Mouse (Mus musculus) neutrophil, adult 65 days (primary cell): ENCODE measurements around the gene Plekhh3. TPM values are rescaled to one million over a fixed set of nuclear protein-coding genes. Genes with fewer than 3 reads are reported as not detected.

Experiments
- total RNA-seq: library from RNA; stranded (reverse); gene quantifications from 2 replicates; pipeline ENCODE4 v1.2.4, GENCODE M21; 2023

Plekhh3 gene
- 1.9 and 2.7 TPM in 2 replicates for total RNA-seq

GRCm38 (mm10) chr11:101170811-101171610 is at the start of gene Plekhh3:
Plekhh3 (minus strand) TSS chr11:101171351.

DNA sequence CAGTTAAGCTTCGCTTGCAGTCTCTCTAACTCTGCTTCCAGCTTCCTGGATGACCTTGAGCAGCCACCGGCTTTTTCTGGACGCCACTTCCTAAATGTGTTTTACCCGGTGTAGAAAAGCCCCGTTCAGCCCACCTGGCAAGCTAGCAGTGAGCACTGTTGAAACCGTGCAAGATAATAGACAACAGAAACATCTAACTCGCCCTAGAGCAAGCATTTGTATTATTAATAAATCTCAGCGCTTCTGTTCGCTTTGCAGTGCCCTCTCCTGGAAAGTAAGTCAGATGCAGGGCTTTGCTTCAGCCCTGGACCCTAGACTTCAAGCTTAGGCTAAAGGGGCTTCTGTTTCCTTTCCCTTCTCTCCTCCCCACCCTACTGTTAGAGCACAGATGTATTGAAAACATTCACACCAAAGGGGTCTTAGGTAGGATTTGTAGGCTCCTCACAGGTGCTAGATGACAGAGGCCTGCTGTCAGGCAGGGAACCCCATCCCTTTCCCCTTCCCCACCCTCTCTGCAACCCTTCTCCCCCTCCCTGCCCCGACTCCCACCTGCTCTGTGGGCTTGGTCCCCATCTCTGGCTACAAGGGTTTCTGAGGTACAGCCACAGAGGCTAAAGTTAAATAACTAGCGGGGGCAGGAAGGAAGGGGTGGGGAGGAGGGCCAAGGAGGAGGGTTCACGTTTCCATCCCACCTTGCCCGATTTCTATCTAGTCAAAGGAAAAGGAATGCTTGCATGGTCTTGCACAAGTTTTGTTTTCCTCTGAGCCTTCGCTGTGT is 3.9 kb upstream of the Plekhh3 start, which contains the start of gene Ccr10:
Ccr10 (minus strand) TSS at position 593 of the 778 bp plus-strand sequence.

DNA sequence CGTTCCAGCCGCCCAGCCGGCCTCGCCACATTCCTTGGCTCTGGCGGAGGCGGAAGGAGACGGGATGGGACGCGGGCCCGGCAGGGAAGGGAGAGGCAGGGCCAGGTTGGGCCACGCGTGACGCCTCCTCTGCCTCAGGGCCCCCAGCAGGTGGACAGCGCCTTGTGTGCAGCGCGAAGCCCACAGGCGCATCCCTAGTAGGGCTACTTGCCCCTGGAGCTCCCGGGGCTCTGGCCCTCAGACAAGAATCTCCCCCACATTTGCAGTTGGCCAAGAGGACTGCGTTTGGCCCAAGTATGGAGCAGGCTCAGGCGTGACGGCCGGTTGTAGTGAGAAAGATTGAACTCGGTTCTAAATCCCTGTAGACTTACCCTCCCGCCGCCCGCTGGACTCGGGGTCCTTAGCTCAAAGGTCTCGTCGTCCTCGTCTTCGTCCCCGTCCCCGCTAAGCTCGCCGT is 769 bp downstream of the Plekhh3 start, which contains the start of gene Cntnap1:
Cntnap1 (plus strand) TSS at position 170 of the 457 bp plus-strand sequence.

DNA sequence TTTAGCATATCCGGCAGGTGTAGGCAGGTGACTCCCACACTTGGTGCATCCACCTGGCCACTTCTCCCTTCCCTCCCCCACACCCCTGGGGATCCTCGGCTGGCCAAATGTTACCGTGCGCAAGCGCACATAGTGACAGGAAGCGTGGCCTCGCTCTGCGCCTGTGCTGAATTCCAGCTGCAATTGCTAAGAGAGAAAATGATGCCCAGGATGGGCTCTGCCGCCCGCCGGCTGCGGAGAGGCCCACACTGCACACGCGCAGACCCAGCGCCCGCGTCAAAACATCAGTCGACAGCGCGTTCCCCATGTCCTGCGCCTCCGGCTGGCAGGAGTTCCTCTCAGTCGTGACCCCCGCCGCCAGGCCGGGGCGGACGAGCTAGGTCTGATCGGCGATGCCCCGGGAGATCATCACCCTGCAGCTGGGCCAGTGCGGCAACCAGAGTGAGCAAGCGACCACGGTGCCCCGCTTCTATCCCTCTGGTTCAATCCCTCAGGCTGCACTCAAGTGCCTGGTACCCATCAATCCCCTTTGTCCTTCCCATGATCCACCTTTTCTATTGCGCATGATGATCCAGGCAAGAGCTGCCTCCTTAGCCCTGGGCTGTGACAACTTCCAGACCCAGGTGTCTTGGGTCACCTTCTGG is 15.3 kb downstream of the Plekhh3 start, which contains the start of gene Tubg2:
Tubg2 (plus strand) TSS at position 180 of the 644 bp plus-strand sequence.

GRCm38 (mm10) chr11:101119761-101120544 is 51.2 kb downstream of the Plekhh3 start, which contains the start of the genes Retreg3 and Tubg1:
Retreg3 (minus strand) TSS chr11:101119893.
Tubg1 (plus strand) TSS chr11:101119938.

Other genes with a start within 250 kb of the Plekhh3 start
- 385 and 488 TPM in 2 replicates for gene Stat3, start 231.8 kb downstream of the Plekhh3 start, total RNA-seq
- 0.48 and 0.98 TPM in 2 replicates for gene Cavin1, start 200.5 kb downstream of the Plekhh3 start, total RNA-seq
- gene Atp6v0a1, start 161.9 kb downstream of the Plekhh3 start, total RNA-seq: 85.5 and 131 TPM in 2 replicates
- 6.4 and 8.0 TPM in 2 replicates for gene Naglu, start 101.3 kb downstream of the Plekhh3 start, total RNA-seq
- gene Hsd17b1, start 92.9 kb downstream of the Plekhh3 start, total RNA-seq: 1.2 and 1.9 TPM in 2 replicates
- gene Coasy, start 88.8 kb downstream of the Plekhh3 start, total RNA-seq: 9.2 and 9.9 TPM in 2 replicates
- gene Mlx, start 84.1 kb downstream of the Plekhh3 start, total RNA-seq: 34.2 and 43.5 TPM in 2 replicates
- 3.6 and 3.7 TPM in 2 replicates for gene Psmc3ip, start 75.9 kb downstream of the Plekhh3 start, total RNA-seq
- gene Retreg3, start 51.5 kb downstream of the Plekhh3 start, total RNA-seq: 24.0 and 28.6 TPM in 2 replicates
- gene Tubg1, start 51.4 kb downstream of the Plekhh3 start, total RNA-seq: 9.6 and 12.6 TPM in 2 replicates
- 0.59 and 1.2 TPM in 2 replicates for gene Tubg2, start 15.4 kb downstream of the Plekhh3 start, total RNA-seq
- gene Cntnap1, start 828 bp downstream of the Plekhh3 start, total RNA-seq: 0.66 TPM in 2 replicates
- gene Ccr10, start 4.1 kb upstream of the Plekhh3 start, total RNA-seq: 0.29 and 0.63 TPM in 2 replicates
- 36.3 and 45.9 TPM in 2 replicates for gene Ezh1, start 55.1 kb upstream of the Plekhh3 start, total RNA-seq
- gene Ramp2, start 74.7 kb upstream of the Plekhh3 start, total RNA-seq: 0.41 TPM in 1 of 2 replicates, not detected in the other
- 63.2 and 66.1 TPM in 2 replicates for gene Vps25, start 82.4 kb upstream of the Plekhh3 start, total RNA-seq
- gene Wnk4, start 89.2 kb upstream of the Plekhh3 start, total RNA-seq: 1.9 and 2.3 TPM in 2 replicates
- 0.32 and 0.43 TPM in 2 replicates for gene Cntd1, start 107.7 kb upstream of the Plekhh3 start, total RNA-seq
- gene Coa3, start 107.8 kb upstream of the Plekhh3 start, total RNA-seq: 25.3 and 30.8 TPM in 2 replicates
- gene Becn1, start 130.9 kb upstream of the Plekhh3 start, total RNA-seq: 150 and 240 TPM in 2 replicates
- gene Psme3, start 144.9 kb upstream of the Plekhh3 start, total RNA-seq: 59.9 and 64.2 TPM in 2 replicates
- gene Aoc2, start 153.7 kb upstream of the Plekhh3 start, total RNA-seq: 2.7 and 4.6 TPM in 2 replicates
- not detected in 2 replicates for gene Aoc3, start 159.3 kb upstream of the Plekhh3 start, total RNA-seq
- gene G6pc, start 196.2 kb upstream of the Plekhh3 start, total RNA-seq: not detected in 2 replicates
- gene Aarsd1, start 246.3 kb upstream of the Plekhh3 start, total RNA-seq: 12.1 and 12.4 TPM in 2 replicates